Mouse (Mus musculus): ENCODE data around the gene Ppm1e.

DNA sequence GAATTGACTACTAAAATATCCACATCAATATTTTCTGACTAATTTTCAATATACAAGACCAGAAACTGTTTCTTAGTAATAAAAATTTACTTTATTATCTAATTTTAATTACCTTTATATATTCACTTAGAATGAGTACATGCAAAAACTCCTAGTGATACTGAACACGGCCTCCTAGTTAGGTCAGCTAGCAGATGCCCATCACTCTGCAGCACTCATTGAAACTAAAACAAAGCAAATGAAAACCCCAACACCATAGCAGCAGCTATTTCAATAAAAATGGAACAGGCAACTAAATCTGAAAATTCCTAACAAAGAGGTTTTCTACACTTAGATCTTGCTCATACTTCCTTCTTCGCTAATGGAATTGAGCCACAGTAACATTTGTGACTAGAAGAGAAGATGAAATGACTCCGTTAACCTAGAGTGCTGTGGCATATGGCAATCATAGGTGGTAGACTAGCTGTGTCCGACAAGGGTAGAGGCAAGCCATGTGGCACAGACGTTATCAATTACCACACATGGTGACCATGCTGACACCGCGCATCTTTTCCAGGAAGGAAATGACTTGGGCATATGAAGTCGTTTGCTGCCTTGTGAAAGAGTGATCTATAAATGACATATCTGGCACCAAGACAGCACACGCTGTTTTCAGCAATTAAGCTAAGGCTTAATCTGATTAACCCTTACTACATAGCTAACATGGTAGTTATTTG lies 9.2 kb upstream of the Ppm1e start:
- no peak for TF ChIP-seq POLR2A (IDR thresholded peaks at IDR 0.05; ENCODE audit: low read depth, low read length)
- no peak for TF ChIP-seq CTCF (IDR thresholded peaks at IDR 0.05; ENCODE audit: extremely low read depth, insufficient read length, insufficient replicate concordance, low read depth, low read length)

Measured in small intestine, adult 2 months (tissue).